Mouse (Mus musculus) kidney, postnatal 10 days (tissue): ENCODE data around the gene Abtb2.
A peak's percentile ranks its signal among the peaks of the same experiment; 100 is the strongest.
"Not testable (repeated sequence)": the region's sequence is repeated elsewhere in the genome, so short reads cannot be mapped to it uniquely, and the experiment has no call there.

Experiments
- DNase-seq: peaks from one replicate; pipeline ENCODE4 v3.0.0; 2021; ENCODE audit warnings: mixed read lengths

Abtb2 gene

DNA sequence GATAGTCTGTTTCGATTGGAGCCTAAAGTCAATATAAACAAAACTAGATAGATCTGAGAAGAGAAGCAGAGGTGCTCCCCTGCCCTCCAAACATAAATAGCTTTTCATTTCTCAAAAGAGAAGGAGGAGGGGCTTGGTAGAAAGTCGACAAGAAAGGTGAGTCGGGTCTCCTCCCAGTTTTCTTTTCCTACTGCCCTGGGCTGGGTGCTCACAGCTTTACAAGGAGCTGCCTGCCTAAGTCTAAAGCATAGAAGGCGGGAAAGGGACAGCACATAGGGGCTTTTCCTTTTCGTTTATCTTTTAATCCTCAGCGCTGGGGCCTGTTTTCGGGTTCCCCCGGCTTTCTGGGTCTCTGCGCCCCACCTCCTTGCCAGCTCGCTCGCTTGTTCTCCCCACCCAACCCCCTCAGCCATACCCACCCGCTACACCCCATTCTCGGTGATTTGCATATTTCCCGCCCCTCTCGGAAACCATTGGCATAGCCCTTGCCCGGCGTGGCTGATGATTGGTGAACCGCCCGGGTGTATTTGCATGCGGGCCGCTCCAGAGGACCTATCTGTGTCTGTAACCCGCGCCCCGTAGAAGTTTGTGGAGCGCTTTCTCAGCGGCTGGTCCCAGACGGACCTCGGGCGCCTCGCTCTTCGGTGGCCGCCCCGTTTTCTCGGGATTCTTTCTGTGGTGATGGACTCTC lies at the start of gene Abtb2:
Gene Abtb2, plus strand, starts transcription at position 579 of the 691 bp plus-strand sequence.
- DNase-seq, result peak; percentile 95

DNA sequence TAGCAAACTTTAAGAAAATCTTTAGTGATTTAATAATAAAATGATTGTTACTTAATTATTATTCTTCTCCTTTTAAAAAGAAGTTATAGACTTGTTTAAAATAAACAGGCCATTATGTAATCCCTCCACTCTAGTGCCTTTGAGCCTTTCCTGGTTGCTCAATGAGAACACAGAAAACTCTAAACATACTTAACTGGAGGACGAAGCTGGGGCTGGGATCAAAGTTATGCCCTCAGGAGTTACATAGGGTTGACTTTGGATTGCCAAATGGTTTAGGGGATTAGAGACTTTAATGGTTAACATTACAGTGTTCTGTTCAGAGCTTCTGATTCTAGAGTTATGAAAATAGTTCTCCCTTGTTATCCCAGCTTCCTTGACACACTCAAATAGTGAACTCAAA lies 49.6 kb upstream of the Abtb2 start:
- DNase-seq, result no peak

DNA sequence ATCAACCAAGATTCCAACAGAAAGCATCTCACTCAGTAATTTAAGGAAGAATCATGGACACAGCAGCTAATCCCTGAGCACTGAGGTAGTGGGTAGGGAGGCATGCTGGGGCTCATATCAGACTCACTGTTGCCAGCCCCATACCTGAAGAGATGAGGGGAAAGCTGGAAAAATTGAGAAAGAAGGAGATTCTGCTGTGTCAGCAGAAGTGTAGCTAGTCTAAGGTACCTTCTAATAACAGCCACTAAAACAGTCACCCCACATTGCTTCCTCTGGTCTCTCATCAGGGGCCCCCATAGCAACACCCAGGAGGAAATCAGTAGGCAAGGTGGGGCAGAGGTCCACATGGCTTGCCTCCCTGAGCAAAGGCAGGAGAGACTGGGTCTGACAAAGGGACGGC lies 40.5 kb upstream of the Abtb2 start:
- no peak for DNase-seq

DNA sequence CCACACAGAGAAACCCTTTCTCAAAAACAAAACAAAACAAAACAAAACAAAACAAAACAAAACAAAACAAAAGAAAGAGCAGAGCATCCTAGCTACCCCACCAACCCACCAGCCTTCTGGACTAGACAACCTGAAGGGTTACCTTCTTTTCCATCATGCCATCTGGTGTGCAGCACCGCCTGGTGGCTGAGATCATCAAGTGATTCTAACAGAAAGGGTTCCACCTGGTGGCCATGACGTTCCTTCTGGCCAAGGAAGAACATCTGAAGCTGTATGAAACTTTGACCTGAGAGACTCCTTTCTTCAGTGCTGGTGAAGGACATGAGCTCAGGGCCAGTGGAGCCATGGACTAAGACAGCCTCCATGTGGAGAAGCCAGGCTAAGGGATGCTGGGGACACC lies 19.0 kb upstream of the Abtb2 start:
- peak; percentile 88 for DNase-seq

DNA sequence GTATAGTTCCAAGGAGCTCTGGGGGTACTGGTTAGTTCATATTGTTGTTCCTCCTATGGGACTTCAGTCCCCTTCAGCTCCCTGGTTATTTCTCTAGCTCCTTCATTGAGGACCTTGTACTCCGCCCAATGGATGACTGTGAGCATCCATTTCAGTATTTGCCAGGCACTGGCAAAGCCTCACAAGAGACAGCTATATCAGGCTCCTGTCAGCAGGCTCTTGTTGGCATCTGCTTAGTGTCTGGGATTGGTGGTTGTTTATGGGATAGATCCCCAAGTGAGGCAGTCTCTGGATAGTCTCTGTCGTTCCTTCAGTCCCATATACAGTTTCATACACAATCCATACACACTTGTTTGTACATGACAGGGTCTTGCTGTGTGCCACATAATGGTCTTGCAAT lies 15.8 kb upstream of the Abtb2 start:
- not testable (repeated sequence) for DNase-seq

DNA sequence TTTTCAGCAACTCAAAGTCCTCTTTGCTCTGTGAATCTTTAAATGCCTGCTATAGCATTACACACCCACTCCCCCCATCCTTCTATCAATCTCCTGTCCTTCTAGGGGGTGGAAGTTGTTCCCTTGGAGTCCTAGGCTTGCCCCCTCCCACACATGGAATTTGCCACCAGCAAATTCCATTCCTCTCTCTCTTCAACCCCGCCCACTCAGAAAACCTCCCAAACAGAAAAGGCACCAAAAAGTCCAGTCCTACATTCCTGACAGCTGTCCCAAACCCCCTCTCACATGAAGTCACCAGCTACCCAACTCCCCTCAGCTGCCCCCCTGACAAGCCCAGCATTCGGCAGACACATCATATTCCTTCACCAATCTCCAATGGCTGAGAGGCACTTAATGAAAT lies 12.1 kb upstream of the Abtb2 start:
- peak; percentile 25 for DNase-seq

DNA sequence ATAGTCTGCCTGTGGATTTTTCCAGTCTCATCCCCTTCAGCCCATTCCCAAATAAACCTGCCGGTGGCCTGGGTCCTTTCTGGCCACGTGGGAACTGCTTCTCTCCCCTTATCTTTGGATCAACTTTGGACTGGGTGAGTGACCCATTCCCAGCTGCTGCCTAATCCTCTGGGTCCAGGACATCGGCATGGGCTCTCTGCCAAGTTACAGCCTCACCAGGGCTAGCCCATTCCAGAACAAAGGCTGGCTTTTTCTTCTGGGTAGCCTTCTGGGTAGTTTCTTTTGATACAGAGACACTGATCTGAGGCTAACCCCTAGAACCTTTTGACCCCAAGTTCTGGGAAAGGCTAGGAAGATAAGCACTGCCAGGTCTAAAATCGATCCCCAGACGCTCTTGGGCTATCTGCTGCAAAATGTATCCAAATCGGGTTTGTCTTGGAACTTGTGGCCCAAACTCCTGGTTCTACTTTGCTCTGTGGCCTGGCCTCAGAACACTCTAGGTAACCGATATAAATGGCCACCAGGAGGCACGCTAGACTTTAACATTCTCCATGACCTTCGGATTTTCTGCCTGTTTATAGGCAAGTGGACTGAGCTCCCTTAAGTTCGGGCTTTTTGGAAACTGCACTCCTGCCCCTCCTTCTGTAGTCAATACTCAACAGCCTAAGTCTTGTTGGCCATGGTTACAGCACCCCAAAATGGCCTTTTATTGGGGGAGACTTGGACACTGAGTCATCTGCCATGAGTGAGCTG lies 9.8 kb upstream of the Abtb2 start:
- peak; percentile 50 for DNase-seq

DNA sequence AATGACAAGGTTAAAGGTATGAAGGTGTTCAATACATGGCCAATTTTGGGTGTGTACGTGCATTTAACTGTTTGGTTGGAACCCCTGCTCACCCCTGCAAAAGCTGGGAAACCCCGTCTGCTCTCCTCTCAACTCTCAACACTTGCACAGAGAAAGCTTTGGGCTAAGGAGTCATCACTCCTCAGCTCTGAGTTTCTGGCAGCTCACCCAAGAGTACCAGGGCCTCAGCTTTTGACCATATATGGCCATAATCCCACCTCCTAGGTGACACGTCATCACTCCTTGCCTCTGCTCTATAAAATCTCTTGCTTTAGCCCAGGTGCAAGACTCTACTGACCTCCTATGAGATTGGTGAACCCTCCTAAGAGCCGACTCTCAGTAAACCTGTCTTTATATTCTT lies 5.2 kb upstream of the Abtb2 start:
- DNase-seq, result no peak

DNA sequence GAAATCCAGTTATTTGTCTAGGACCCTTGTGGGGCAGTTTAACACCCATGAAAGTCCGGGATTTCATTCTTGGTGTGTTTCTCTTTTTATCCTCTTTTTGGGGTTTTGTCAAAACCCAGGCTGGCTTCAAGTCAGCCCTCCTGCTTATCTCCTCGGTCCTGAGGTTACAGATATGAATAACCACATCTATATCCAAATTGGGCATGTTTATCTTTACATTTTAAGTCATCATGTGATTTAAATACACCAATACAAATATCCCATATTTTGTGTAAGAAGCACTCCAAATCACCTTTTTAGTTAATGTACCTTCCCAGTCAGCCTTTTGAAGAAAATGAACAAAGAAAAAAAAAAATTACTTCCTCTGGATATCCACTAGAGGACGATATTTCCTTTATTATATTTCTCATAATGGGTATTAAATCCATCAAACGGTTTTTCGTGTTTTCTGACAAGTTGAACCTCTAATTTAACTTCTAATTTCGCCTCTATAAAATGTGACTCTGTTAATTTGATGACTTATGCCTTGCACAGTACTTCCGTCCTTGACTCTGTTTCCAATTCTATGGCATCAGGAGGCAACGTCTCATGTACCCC lies 1.6 kb upstream of the Abtb2 start:
- no peak for DNase-seq

DNA sequence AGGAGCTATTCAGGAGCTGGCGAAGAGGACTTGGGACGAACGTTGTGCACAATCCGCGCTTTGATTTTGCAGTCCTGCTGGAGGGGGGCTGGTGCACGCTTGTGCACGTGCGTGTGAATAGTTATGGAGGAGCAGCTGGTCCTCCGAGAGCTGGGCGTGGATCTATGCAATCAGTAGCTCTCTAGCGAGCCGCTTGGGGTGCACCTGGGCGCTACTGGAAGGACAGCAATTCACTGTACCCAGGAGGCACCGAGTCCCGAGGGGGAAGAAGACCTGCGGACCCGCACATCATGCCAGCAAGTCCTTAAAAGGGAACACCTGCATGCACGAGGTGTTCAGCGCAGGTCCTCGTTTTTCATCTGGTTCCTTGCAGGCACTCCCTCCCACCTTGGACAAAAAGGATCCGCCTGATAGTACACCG lies 929 bp upstream of the Abtb2 start:
- peak; percentile 53 for DNase-seq

DNA sequence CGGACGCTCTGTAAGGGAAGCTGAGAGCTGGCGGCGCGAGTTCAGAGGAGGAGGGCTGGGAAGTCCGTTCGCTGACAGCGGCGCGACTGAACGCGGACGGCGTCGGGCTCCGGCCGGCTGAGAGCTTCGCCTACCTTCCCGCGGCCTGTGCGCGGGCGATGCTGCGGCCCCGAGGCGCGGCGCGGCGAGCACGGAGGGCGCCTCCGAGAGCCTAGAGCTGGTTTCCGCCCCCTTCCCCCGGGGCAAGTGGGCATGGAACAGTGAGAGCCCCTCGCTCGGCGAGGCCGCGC lies 258 bp downstream of the Abtb2 start:
- DNase-seq, result no peak

DNA sequence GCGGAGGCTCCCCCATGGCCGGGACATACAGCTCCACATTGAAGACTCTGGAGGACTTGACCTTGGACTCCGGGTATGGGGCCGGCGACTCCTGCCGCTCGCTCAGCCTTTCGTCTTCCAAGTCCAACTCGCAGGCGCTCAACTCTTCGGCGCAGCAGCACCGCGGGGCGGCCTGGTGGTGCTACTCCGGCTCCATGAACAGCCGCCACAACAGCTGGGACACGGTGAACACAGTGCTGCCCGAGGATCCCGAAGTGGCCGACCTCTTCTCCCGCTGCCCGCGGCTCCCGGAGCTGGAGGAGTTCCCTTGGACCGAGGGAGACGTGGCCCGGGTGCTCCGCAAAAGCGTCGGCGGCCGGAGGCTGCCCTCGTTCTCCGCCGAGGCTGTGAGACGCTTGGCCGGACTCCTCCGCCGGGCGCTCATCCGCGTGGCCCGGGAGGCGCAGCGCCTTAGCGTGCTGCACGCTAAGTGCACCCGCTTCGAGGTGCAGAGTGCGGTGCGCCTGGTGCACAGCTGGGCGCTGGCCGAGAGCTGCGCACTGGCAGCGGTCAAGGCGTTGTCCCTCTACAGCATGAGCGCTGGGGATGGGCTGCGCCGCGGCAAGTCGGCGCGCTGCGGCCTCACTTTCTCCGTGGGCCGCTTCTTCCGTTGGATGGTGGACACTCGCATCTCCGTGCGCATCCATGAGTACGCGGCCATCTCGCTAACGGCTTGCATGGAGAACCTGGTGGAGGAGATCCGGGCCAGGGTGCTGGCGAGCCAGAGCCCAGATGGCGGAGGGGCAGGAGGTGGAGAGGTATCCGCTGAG lies 807 bp downstream of the Abtb2 start:
- DNase-seq, result peak; percentile 79

DNA sequence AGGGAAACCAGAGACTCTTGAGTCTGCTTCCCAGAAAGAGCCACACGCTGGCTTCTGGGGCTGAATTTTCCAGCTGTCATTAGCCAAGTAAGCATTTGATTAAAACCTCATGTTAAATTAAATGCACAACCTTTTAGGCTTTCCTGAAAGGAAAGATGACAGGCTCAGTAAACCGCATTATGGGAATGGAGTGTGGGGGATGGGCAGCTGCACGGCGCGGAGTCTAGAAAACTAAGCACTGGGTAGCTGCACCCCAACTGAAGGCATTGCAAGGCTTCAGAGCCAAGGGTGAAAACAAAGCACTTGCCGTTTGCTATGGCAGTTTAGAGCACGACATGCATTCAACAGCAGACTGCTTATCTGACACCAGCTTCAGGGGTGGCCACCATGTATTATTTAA lies 2.1 kb downstream of the Abtb2 start:
- no peak for DNase-seq

DNA sequence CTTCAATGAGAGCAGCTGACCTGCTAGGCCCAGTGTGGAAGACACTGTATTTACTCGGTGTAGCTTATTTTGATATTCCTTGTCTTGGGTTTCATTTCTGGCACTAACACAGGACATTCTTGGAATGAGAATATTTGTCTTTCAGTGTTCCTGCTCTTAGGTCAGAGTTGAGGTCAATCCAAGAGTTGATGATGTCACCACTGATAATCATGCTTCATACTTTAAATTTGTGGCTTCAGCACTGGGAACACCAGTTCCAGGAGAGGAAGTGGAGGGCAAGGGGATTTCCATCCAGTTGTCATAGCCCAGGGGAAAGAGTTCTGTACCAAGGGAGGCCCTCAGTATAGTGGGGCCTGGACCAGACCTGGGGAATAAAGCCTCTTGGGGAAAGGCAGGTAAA lies 3.6 kb downstream of the Abtb2 start:
- no peak for DNase-seq

DNA sequence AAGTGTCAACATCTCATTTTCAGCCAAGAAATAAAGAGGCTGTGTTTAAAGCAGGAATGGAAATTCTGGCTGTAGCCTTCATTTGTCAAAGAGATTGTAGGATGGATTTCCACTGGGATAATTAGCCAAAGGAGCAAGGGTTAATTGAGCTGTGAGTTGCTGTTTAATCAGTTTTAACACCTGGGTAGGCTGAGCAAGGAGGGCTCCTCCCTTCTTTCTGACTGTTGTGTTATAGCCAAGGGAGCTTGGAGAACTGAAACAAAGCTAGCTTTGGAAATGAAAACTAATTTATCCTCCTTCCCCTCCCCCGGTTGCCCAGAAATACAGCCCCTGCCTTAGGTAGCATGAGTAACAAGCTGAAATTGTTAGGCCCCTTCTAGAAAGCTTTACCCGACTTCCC lies 6.2 kb downstream of the Abtb2 start:
- DNase-seq, result no peak

DNA sequence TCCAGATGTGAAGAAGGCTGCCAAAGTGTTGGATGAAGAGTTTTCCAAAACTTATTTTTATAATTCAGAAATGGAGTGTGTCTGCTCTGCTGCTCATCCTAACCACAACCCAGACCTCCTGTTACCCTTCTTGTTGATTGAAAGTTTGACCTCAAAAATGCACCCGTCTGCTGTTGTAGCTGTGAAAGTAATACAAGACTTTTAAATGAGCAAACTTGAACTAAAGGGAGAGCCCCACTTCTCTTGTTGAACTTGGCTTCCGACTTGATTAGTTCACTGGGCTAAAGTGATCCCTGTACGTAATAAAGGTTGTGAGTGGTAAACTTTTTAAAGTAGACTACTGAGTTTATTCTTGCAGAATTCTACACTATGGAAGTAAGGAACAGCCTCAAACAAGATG lies 10.3 kb downstream of the Abtb2 start:
- no peak for DNase-seq

DNA sequence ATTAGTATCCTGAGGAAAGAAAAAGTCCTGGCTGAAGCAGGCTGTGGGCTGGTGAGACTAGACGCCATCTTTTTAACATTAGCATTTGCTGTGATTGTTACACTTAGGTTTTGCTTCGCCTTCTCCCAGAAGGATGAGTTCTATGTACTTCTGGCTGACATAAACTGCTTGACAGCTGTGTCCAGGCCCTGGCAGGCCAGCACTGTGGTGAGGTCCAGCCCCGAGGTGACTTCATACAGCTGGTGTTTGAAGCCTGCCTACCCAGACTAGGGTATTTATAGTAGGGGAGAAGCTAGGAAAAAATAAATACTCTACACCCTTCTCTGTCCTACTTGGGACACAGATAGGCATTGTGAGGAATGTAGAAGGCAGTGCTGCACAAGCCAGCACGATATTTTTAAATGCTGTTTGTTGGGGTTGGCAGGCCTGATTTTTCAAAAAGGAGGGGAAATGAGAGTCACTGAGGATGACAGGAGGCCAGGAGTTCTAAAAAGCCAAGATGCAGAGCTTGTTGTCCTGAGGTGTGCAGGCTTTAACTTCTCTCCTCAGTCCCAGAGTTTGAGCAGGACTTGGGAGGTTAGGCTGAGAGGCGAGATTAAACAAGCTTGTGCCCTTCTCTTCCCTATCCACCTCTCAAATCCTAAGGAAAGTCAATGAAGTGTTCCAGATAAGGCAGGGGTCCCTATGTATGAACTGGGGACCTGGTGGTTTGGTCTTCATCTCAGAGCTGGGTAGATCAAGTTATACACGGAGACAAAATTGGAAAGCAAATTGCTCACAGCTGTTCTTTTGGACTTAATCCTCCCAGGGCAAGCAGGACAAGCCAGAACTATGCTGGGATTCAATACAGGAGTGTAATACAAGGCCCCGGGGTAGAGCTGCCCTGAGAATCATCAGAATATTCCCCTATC lies 11.9 kb downstream of the Abtb2 start:
- DNase-seq, result peak; percentile 51

DNA sequence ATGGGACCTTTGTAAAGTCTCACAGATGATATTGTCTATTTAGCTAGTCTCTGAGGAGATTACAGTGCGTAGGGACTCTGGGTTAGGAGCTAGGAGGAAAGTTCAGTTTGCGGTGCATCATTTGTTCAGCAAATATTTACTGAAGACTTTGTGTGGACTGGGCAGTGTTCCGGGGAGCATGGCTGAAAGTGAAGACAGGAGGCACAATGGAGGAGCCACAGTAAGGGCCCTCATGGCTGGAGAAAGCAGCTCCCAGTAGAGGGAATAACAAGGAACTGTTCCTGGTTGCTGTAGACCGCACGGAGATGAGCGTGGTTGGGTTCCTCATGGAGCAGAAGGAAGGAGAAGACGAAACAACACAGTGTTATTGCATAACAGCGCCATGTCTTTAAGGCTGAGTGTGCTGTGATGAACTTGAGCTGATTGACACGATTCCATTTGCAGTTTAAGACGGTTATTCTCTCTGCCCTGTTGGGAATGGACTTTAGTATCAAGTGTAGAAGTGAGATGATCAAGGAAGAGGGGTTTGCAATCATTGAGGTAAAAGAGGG lies 12.6 kb downstream of the Abtb2 start:
- no peak for DNase-seq

DNA sequence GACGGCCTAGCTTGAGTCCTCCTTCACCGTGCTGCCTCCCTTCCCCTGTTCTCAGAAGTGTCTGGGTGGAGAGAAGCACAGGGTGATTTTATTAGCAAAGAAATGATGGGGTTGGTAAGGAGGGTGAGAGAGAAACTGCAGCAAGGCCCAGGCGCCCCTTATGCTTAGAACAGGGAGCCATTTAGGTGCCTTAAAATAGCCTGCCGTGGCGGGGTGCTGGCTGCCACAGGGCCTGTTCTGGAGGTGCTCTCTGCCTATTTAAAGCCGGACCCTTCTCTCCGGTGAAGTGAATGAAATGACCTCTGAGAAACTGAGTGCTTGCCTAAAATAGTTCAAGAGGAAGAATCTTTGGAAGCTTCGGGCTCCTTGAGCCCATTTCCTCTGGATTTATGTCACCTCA lies 14.6 kb downstream of the Abtb2 start:
- no peak for DNase-seq

DNA sequence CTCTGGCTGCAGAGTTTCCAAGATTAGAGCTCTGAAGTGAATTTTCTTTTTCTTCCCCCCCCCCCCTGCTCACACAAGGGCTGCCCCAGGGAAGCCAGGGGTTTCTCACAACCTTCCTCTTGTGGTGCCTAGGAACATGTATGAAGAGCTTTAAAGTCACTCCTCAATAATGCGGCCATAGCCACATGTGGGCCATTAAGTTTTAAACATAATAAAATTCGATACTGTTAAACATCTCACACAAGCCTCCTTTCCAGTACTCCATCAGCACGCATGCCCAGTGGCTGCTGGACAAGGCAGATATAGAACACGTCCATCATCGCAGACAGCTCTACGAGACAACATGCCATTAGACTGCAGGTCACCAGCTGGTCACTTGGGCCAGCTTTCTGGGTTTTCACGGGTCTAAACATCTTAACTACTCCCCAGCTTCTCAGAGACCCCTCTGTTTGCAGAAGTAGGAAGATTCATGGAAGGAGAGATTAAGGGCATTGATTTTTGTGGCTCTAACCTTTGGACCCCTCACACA lies 15.3 kb downstream of the Abtb2 start:
- no peak for DNase-seq

DNA sequence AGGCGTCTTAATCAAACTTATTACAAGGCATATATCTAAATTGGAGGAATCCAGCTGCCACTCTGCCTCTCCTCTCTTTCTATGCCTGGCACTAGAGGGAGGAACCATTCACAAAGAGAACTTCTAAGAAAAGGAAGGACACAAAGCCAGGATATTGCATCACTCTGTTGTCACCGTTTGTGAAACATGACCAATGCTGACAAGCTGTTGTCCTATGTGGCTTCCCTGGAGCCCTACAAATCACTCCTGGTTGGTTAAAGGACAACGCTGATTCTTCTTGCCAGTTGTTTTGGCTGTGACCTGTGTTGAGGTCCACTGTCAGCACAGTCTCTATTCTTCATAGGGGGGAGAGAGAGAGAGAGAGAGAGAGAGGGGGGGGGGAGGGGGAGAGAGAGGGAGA lies 17.2 kb downstream of the Abtb2 start:
- no peak for DNase-seq

DNA sequence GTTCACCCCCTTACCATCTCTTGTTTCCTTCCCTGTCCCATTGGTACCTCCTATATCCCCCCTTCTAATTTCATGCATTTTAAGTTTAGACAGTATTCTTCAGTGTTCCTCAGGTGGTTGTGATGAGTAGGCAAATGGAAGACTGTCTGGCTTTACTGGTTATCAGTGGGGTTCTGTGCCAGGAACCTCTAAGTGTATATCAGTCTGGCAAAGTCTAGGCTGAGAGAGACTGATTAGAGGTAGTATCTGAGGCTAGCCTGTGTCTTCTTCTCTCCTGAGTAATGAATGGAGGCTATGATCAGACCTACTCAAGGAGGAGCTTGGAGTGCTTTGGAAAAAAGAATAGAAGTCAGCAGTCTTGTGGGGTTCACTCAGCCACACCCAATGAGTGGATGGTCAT lies 18.0 kb downstream of the Abtb2 start:
- no peak for DNase-seq
